Mouse (Mus musculus) small intestine, adult 2 months (tissue): ENCODE measurements around the gene Ripk1.

Experiments
- CTCF ChIP-seq: fragments of 200-500 bp; IDR thresholded peaks from 2 replicates; pipeline ENCODE4 v1.5.1; 2012; ENCODE audit warnings: low read depth, mild to moderate bottlenecking, control low read depth, inconsistent platforms, low read length, moderate library complexity, mixed read lengths; ENCODE audit not compliant: insufficient replicate concordance, insufficient read length; ENCODE audit errors: extremely low read depth
- POLR2A ChIP-seq: fragments of 200-500 bp; IDR thresholded peaks from 2 replicates; pipeline ENCODE4 v1.6.1; 2012; ENCODE audit warnings: low read depth, mild to moderate bottlenecking, control low read depth, inconsistent platforms, low read length, moderate library complexity

DNA sequence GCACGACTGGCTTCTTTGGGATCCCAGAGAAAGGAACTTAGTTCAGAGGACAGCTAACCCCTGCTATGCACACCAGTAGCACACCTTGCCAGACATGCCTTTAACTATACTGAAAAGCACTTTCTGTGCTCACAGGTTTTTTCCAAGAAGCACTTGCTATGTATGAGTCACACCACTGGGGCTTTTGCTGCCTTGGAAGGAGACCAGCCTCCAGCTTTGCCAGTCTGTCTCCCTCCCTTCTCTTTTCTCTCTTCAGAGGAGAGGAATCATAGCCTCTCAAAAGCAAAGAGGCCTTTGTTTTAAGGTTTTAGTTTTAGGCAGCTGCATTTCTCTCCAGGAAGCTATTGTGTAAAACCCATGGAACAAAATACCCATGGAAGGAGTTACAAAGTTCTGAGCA, 64.2 kb downstream of the Ripk1 start:
- TF ChIP-seq CTCF (no peak), POLR2A (no peak)
